Mouse (Mus musculus) liver, adult 2 months (tissue): ENCODE data around the gene Tnpo2. TPM values are rescaled to one million over a fixed set of nuclear protein-coding genes. Genes with fewer than 3 reads are reported as not detected.
A peak's percentile ranks its signal among the peaks of the same experiment; 100 is the strongest.

ENCODE experiments used
- DNase-seq: peaks from one replicate; pipeline ENCODE4 v3.0.0-alpha.2; 2011; ENCODE audit warnings: low read depth, low spot score; ENCODE audit errors: extremely low read depth
- H3K27ac ChIP-seq: fragments of 200-500 bp; replicated peaks from 2 replicates; pipeline ENCODE4 v1.5.1; 2012; ENCODE audit warnings: low read depth, mild to moderate bottlenecking, control low read depth, inconsistent platforms, low read length; ENCODE audit not compliant: insufficient read depth
- H3K27me3 ChIP-seq: fragments of 200-500 bp; 2 replicates; pipeline ENCODE4 v1.6.1; 2012; ENCODE audit warnings: mild to moderate bottlenecking, moderate library complexity, low read length, inconsistent platforms; ENCODE audit not compliant: control insufficient read depth, insufficient read depth
- H3K36me3 ChIP-seq: fragments of 200-500 bp; 2 replicates; pipeline ENCODE4 v1.6.1; 2012; ENCODE audit warnings: low read length, inconsistent platforms; ENCODE audit not compliant: control insufficient read depth, insufficient read depth
- H3K4me1 ChIP-seq: fragments of 200-500 bp; 2 replicates; pipeline ENCODE4 v1.6.1; 2011; ENCODE audit warnings: low read length; ENCODE audit not compliant: control insufficient read depth, insufficient read depth
- H3K4me3 ChIP-seq: fragments of 200-500 bp; 2 replicates; pipeline ENCODE4 v1.5.1; 2011; ENCODE audit warnings: low read depth, mild to moderate bottlenecking, control low read depth, low read length, moderate library complexity; ENCODE audit not compliant: insufficient read depth
- H3K79me2 ChIP-seq: fragments of 200-500 bp; 2 replicates; pipeline ENCODE4 v1.6.1; 2012; ENCODE audit warnings: inconsistent platforms, mild to moderate bottlenecking, low read length, moderate library complexity; ENCODE audit not compliant: control insufficient read depth, insufficient read depth
- H3K9ac ChIP-seq: fragments of 200-500 bp; 2 replicates; pipeline ENCODE4 v1.6.1; 2012; ENCODE audit warnings: low read depth, mild to moderate bottlenecking, control low read depth, inconsistent platforms, low read length
- CTCF ChIP-seq: fragments of 200-500 bp; IDR thresholded peaks from 2 replicates; pipeline ENCODE4 v1.5.1; 2011; ENCODE audit warnings: low read depth, low read length, control low read depth
- POLR2A ChIP-seq: fragments of 200-500 bp; IDR thresholded peaks from 2 replicates; pipeline ENCODE4 v1.6.1; 2011; ENCODE audit warnings: low read length, control low read depth; ENCODE audit not compliant: insufficient read depth; ENCODE audit errors: extremely low read depth
- WGBS: fragments of 180-500 bp; shearing (Covaris S2); methylation state at CpG from one replicate; pipeline ENCODE4 v1.1.7; 2018; 5-methylcytosine and 5-hydroxymethylcytosine counted together
- polyA plus RNA-seq: library from polyadenylated mRNA; depleted of rRNA; stranded (reverse); fragments of >200 nt; gene quantifications from 2 replicates; pipeline ENCODE4 v1.2.3, GENCODE M21; 2012
- total RNA-seq: library from RNA; depleted of rRNA; stranded (reverse); fragments of >200 nt; gene quantifications from 2 replicates; pipeline ENCODE4 v1.2.3, GENCODE M21; 2014

Gene Tnpo2
- total and polyA plus RNA-seq, 2 experiments = 15.4 to 33.1 TPM

- peak; percentile 89 for DNase-seq
- H3K4me3 ChIP-seq = peak within 1 kb of the TSS; percentile 61
- no peaks in the 10 kb centered on the region for H3K27me3 ChIP-seq
- H3K4me1 ChIP-seq = peaks cover 17% of the 10 kb centered on the region
- H3K79me2 ChIP-seq = no peaks in the 10 kb centered on the region
- H3K9ac ChIP-seq = peak within 1 kb of the TSS; percentile 55
- WGBS = under 1% methylated on average over 53 of the region's 53 CpGs
- no peaks in the 10 kb centered on the region; the same call in 1 of the 2 replicates for H3K36me3 ChIP-seq
- peak within 1 kb of the TSS; percentile 25 for H3K27ac ChIP-seq
- TF ChIP-seq POLR2A = peak; percentile 33; the same call in 1 of the 2 replicates
- TF ChIP-seq CTCF = no peak
These were observed 23.3 kb downstream of the Tnpo2 start, which contains the start of gene Fbxw9 for GRCm38 (mm10) chr8:85059879-85060616. TSS of gene Fbxw9 (plus strand) at chr8:85060055.

- Histone ChIP-seq H3K27me3 (no peaks in the 10 kb centered on the region), H3K4me1 (peaks cover 27% of the 10 kb centered on the region), H3K36me3 (no peaks in the 10 kb centered on the region), H3K27ac (peak overlapping the region; percentile 58), H3K9ac (no peak overlapping the region), H3K4me3 (no peak overlapping the region), H3K79me2 (no peaks in the 10 kb centered on the region; the same call in 1 of the 2 replicates)
- 35% methylated on average over 4 of the region's 4 CpGs for WGBS
- peak; percentile 93 for DNase-seq
- TF ChIP-seq CTCF (no peak), POLR2A (no peak)
These were observed 25.9 kb downstream of the Tnpo2 start for GRCm38 (mm10) chr8:85062603-85063002.

GRCm38 (mm10) chr8:85065213-85065612 lies 28.5 kb downstream of the Tnpo2 start:
- 18% methylated on average over 2 of the region's 2 CpGs for WGBS
- Histone ChIP-seq H3K4me1 (peaks cover 27% of the 10 kb centered on the region), H3K4me3 (no peak overlapping the region), H3K79me2 (no peaks in the 10 kb centered on the region; the same call in 1 of the 2 replicates), H3K27me3 (no peaks in the 10 kb centered on the region), H3K27ac (peak overlapping the region; percentile 85), H3K9ac (peak overlapping the region; percentile 43; the same call in 1 of the 2 replicates), H3K36me3 (no peaks in the 10 kb centered on the region)
- no peak for TF ChIP-seq POLR2A
- no peak for TF ChIP-seq CTCF
- peak; percentile 88 for DNase-seq

GRCm38 (mm10) chr8:85067155-85067554 lies 30.4 kb downstream of the Tnpo2 start:
- no peak for DNase-seq
- no peak for TF ChIP-seq CTCF
- no peak for TF ChIP-seq POLR2A
- Histone ChIP-seq H3K36me3 (no peaks in the 10 kb centered on the region), H3K79me2 (peaks cover under 1% of the 10 kb centered on the region; the same call in 1 of the 2 replicates), H3K27ac (no peak overlapping the region), H3K4me3 (no peak overlapping the region), H3K9ac (no peak overlapping the region), H3K4me1 (peaks cover 23% of the 10 kb centered on the region), H3K27me3 (no peaks in the 10 kb centered on the region)
- 96% methylated on average over 2 of the region's 2 CpGs for WGBS

GRCm38 (mm10) chr8:85067982-85068381 lies 31.3 kb downstream of the Tnpo2 start, which contains the start of gene Gm5741:
TSS of gene Gm5741 (minus strand) at chr8:85067982.
- DNase-seq = no peak
- Histone ChIP-seq H3K79me2 (peaks cover 5% of the 10 kb centered on the region; the same call in 1 of the 2 replicates), H3K4me1 (peaks cover 20% of the 10 kb centered on the region), H3K4me3 (no peak within 1 kb of the TSS), H3K9ac (no peak within 1 kb of the TSS), H3K36me3 (no peaks in the 10 kb centered on the region), H3K27ac (no peak within 1 kb of the TSS), H3K27me3 (no peaks in the 10 kb centered on the region)
- TF ChIP-seq CTCF (no peak), POLR2A (0 out of 2 replicates have a peak, but pooled peaks have one; percentile 8)
